Mouse (Mus musculus) right cerebral cortex, adult 2 months (tissue): ENCODE measurements at regions not wholly inside any gene's neighbourhood (a gene's known extent, or its start where the extent isn't known, plus 50 kb on each side); places are given as distances from the start of the nearest gene placed in this dataset.
A peak's percentile ranks its signal among the peaks of the same experiment; 100 is the strongest.

Experiments
- DNase-seq, 2 experiments: peaks; one replicate each; pipeline ENCODE4 v3.0.0; 2021 to 2022; ENCODE audit warnings: low spot score in 2 of 2

DNA sequence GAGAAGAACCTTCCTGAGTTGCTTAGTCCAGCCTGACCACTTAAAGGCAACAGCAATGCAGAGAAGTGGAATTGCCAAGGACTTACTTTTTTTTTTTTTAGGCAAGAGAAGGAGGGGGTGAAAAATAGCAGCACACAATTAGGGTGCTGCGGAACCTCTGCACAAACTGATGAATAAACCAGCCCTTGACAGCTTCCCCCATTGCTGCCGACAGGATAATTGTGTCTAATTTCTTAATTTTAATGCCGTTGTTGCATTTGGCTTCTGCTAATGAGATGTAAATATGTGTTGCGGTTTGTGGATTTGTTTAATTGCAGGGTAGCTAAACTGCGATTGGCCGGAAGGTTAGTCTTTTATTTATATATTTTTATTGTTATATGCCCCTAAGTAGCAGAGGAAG lies 157.5 kb upstream of the B3gat1 start:
- DNase-seq = no peak

DNA sequence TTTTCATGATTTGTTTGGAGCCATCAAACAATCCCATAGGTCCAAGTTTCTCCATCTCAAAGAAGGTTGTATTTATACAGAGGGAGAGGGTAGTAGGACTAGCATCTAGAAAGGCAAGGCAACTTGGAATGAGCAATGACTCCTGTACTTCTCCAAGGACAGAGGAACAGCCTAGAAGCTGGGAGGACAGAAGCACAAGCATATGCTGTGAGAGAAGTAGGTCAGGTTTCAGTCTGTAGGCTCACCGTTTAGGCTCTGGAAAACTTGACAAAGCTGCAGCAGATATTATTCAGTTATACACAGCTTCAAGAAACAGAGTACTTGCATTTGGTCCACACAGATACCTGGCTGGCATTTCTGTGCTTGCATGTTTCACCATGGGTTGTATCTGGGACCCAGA lies 131.5 kb upstream of the B3gat1 start:
- DNase-seq = no peak

DNA sequence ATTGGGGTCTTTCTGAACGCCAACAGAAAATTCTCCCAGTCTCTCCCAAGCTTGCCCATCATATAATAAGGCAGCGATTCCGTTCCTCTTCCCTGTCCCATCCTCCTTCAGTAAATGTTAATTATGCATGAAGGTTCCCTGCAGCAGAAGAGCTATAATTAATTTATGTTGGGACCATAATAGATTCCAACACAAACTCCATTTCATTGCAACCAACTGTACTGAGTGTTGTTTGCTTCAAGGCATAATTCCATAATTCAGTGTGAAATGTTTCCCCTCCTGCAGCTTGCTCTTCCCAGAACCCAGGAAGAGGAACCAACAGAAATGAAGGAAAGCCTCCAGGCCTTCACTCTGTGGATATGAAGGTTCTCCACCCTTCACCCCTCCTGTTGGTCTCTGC lies 129.0 kb upstream of the B3gat1 start:
- no peak for DNase-seq

DNA sequence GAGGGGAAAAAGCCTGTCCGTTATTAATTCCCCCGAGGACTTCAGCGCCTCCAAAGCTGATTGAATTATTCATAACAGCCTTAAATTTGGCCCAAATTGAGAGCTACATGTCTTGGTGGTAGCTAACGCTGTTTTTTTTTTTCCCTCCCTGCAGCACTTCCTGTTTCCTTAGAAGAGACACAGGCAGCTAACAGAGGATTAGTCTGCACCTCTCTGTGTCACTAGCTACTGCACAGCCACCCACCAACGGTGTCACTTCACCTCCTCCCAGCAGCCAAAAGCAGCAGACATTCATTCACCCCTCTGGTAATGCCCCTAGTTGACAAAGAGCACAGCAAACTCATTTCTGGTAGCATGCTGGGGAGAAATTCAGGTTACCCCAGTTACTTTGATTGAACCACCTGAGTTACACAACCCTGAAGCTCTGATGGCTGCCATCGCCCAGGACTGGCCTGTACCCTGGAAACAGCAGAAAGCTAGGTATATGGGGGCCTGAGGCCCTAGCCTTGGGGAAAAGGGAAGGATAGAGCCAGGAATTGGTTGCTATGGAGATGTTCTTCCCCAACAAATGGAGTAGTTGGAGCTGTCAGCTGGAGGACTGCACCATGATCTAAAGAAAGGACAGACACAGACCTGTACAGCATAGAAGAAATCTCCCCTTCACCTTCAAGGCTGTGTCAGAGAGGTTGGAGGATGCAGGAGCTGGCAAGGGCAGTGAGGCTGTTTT lies 121.7 kb upstream of the B3gat1 start:
- peak in 1 of 2 experiments; percentile 29 for DNase-seq

DNA sequence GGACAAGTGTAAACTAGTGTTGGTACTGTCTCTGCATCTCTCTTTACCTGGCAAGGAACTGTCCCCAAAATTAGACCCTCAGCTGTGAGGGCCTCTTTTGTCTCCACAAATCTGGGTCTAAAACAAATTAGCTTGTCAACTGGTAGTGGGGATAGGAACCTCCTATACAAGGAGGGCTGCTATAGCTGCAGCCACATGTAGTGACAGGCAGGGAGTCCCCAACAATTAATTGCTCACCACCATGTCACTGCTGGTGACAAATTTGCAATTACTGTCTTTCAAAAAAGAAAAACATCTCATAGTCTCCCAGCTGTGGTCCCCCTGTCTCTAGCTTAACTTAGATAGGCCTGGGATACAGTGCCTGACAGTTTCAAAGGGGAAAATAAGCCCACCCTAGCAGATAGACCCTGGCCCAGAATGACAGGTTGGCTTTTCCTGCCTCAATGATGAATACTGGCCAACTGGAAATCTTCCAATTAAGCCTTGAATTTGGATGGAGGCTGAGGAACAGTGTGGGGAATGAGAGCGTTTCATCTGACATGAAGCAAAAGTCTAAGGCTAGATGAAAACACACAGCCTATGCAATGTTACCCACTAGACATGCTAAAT lies 110.6 kb upstream of the B3gat1 start:
- DNase-seq = no peak

DNA sequence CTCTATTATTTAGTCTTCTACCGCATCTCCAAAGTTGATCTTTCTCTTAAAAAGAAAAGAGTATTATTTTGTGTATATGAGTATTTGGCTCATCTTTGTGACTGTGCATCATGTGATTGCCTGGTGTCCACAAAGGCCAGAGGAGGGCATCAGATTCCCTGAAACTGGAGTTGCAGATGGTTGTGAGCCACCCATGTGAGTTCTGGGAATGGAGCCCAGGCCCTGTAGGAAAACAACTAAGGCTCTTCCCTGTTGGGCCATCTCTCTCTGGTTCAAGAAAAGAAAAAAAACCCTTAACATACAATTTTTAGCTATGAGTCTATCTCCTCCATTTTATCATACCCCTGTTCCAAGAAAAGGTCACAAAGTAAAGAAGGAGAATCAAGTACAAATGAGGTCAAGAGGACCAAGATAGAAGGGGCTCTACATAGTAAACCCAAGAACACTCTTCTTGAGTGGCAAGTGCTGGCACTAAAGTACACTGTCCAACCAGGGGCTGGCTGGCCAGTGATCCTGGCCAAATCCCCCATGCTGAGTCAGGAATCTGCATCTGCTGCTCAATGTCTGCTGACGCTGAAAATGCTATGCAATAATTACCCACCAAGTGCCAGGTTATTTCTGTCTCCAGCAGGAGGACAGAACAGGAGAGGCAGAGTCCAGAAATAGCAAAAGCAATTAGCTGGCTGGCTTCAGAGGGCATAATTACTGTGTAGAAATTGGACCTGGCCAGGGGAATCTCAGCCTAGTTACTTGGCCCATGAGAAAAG lies 108.2 kb upstream of the B3gat1 start:
- DNase-seq = no peak

DNA sequence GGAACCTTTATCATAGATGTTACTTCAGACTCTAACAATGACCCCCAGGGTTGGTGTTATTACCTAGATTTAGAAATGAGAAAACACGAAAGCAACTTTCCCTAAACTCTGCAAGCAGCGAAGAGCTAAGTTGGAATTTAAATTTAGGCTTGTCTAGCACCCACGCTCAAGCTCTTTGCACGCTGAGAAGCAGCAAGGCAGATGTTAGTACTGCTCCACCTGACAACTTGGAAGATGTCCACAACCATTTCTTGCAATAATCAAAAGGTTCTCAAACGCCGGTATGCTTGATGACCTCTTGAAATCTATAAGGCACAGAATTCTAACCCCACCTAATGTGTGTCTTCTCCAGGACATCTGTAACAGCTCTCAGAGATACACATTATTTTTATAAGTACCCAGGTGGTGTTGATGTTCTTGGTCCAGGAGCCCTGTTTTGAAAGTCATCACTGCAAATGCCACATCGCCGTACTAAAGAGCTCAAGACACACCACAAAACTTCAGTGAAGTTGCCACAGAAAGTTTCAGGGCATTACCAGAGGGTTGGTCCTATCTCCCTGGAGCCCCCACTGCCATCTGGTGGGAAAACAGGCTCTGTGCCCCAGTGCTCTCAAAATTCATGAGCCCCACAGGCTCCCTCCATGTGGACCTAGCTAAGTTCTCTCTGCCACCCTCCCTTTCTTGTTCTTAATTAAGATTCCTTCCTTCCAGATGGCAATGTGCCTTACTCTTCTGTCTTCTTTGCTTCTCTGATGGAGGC lies 100.5 kb upstream of the B3gat1 start:
- peak; percentile 58 to 61 for DNase-seq

DNA sequence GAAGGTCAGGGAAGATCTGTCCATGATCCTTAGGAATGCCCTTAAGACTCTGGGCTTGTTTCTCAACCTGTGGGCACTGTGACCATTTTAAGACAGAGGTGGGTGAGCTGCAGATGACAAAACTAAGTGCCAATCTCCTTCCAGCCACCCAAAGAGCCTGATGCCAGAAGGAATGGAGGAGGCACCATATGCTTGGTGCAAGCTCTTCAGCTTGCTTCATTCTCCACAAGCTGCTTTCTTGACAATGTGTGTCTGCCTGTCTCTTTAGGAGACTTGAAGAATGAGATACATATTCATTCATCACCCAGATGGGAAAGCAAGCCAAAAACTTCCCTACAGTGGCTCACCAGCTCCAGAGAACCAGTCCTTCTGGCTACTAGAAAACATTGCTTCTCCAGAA lies 98.3 kb upstream of the B3gat1 start:
- DNase-seq = peak; percentile 77 to 78

DNA sequence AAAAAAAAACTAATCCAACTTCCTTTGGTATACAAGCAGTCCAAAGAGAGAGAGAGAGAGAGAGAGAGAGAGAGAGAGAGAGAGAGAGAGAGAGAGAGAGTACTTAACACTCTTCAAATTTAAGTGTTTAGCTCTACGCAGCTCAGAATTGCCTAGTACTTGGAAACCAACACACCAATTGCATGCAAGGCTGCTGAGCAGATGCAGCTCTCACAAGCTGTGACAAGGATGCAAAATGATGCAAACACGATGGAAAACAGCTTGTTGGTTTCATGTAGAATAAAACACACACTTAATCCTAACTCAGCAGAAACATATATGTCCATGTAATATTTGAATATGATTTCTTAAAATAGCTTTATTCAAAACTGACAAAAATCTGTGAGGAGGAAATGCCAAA lies 94.9 kb upstream of the B3gat1 start:
- no peak for DNase-seq

DNA sequence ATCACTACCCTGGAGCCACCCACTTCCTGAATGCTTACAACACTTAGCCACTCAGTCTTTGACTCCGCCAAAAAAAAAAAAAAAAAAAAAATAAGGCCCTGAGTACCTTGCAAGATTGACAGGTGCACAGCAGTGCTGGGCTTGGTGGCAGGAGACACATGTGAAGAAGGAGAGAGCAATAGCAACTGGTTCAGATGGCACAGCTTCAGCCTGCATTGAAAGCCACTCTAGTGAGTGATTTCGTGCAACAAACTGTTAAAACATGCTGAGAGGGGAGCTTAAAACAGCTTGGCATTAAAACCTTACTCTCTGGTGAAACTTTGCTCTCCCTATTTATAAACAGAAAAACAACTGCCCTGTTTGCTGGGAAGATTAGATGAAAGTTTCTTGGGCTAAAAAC lies 91.2 kb upstream of the B3gat1 start:
- DNase-seq = no peak

DNA sequence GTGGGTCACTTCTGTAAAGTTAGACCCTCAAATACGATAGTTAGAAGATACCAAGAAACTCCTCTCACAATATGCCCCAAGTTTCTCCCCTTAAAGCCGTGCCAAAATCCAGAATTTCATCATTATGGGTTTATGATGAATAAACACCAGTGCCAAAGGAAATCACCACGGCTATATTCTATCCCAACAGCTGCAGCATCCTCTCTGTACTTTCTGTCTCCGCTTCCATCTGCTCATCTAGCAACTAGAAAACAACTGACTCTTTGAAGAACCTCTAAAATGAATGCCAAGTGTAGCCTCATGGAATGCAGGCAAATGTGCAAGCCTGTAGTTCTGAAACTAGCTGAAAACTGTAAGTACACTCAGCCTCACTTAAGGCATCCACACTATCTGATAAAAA lies 90.7 kb upstream of the B3gat1 start:
- no peak for DNase-seq

DNA sequence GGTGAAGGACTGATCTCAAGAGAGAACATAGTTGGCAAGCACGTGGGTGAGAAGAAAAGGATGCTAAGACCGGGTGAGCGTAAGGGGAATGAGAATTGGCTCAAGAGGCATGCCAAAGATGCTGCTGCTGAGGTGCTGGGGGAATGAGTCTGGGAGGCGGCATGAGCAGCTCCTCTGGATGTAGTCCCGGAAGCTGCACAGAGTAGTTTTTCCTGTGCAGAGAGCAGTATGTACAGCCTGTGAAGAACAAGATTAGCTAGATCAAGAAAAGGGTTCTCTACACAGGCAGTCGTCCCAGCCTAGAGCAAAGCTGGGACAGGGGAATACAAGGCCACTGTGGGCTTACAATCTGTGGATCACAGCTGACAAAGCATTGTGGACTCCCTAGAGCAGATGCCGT lies 84.0 kb upstream of the B3gat1 start:
- peak in 1 of 2 experiments; percentile 23 for DNase-seq

DNA sequence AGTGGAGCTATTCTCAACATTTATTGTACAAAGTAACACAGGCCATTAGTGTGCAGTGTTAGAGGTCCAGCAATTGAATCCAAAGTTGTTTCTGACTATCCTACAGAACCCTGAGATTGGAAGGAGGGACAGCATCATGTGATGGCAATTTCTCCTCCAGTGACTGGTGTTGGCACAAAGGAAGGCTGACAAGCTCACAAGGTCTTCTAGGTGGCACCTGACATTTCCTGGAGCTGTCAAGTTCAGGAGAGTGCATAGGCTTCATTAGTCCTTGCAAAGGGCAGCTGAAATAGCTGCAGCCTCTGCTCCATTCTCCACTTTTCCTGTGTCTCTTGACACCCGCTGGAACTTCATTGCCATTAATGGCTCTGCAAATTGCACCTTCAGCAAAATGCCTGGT lies 80.6 kb upstream of the B3gat1 start:
- DNase-seq = no peak

DNA sequence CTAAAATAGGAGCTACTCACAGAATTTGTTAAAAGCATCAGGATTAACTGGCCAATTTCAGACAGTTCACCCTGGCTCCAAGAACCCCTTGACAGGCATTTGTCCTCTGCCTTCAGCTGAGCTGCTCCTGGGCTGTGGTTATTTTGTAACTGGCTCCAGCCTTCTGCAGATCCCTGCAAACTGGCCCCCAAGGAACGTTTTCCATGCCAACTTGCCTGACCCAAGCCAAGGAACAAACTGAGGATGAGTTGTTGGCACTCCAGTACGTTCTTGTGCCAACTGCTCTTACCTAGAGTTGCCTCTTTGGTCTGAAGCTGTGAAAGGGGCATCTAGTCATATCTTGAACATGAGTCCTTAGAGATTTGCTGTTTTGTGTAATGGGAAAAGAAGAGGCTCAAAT lies 74.2 kb upstream of the B3gat1 start:
- DNase-seq = no peak

DNA sequence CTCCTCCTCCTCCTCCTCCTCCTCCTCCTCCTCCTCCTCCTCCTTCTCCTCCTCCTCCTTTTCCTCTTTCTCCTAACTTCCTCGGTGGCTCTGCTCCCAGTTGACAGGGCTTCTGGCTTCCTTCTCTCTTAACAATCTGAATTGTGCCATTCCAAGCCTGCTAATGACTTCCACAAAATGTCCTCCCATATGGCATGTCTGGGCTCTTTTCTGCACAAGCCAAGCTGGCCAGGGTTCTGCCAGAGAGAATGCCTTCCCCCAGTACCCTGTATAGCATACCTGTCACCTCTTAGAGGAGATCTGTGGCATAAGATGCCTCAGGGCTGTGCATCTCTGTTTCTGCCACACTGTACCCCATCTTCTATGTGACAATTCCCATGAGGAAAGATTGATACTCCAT lies 70.0 kb upstream of the B3gat1 start:
- no peak for DNase-seq

DNA sequence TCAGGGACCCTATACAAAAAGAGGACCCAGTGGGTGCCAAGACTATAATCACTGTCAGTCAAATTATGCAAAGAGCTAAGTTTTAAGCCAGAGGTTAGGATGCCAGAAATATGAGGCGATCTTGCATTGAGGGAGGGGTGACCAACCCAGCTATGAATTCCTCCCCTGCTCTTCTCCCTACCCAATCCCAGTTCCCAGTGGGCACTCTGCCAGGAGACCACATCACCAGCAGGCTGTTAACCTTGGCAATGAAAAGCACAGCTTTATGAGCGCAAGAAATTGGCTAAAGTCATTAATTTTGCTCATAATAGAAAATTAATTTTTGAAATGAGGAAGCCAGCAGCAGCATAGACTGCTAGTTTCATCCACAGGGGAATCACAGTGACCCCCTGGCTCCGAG lies 65.7 kb upstream of the B3gat1 start:
- DNase-seq = no peak

DNA sequence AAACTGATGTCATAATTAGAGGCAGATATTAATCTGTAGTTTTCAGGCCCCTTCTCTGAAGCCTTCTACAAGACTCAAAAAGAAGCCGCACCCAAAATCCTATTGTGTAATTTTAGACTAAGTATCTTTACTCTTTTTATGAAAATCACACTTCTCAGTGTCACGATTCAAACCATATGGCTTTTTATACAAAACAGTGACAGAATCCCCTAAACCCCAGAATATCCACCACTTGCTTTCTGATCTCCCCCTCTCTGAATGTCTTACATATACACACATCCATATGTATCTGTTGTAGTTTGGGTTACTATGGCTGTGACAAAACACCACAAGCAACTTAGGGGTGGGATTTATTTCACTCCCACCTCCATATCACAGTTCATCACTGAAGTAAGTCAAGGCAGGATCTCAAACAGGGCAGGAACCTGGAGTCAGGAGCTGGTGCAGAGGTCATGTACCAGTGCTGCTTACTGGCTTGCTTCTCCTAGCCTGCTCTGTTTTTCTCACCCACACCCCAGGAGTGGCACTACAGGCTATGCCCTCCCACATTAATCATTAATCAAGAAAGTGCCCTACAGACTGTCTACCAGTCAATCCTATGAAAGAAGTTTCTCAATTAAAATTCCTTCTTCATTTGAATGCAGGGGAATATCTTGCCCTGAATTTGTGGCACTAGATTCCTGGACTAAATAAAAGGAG lies 59.3 kb upstream of the B3gat1 start:
- no peak for DNase-seq

DNA sequence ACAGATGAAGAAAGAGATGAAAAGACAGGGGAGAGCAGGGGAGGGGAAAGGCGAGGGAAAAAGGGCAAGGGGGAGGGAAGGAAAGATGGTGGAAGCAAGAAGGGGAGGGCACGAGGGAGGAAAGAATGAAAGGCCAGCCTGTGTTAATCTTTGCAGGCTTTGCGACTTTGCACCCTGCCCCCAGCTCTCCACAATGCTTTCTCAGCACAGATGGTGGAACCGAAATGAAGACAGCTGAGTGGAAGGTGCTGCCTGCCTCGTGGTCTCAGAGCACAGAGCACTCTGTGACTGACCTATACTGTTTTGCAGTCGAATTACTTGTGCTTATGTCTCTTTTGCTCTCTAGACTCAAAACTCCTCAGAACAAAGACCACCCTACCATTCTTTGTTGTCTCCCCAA lies 55.2 kb upstream of the B3gat1 start:
- DNase-seq = peak; percentile 50 to 55

DNA sequence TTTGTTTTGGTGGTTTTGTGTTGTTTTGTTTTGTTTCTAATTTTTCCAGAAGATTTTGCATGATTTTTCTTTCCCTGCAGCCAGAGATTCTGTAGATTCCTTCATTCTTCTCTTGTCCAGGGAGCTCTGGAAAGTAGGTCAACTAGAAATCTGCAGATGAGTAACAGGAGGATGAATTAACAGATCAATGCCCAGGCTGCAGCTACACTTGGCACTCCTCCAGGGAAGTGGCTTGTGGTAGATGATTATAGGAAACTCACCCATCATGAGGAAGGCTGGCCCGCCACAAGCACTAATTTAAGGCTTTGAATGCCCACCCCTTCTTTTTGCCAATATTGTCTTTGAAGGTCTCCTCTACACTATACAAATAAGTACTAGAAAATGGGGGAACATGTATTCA lies 52.0 kb upstream of the B3gat1 start:
- peak; percentile 19 to 27 for DNase-seq
